Mouse (Mus musculus) midbrain, embryonic 12.5 days (tissue): Measurements from ENCODE around the gene Mfsd4b4. TPM values are rescaled to one million over a fixed set of nuclear protein-coding genes. Genes with fewer than 3 reads are reported as not detected.
"Not testable (repeated sequence)": the region's sequence is repeated elsewhere in the genome, so short reads cannot be mapped to it uniquely, and the experiment has no call there.

Experiments
- ATAC-seq: fragments of 200-750 bp; cut with Nextera tagmentation; 2 replicates; pipeline ENCODE4 v1.8.0; 2017; ENCODE audit warnings: low read depth, moderate TSS enrichment, moderate library complexity; ENCODE audit not compliant: low FRiP score
- H3K27ac ChIP-seq: fragments of 300-500 bp; sonication (generic); replicated peaks from 2 replicates; pipeline ENCODE4 v1.5.1; 2016; ENCODE audit warnings: mild to moderate bottlenecking
- H3K27me3 ChIP-seq: fragments of 300-500 bp; sonication (generic); 2 replicates; pipeline ENCODE4 v1.6.1; 2016; ENCODE audit warnings: mild to moderate bottlenecking
- H3K36me3 ChIP-seq: fragments of 300-500 bp; sonication (generic); 2 replicates; pipeline ENCODE4 v1.6.1; 2016
- H3K4me1 ChIP-seq: fragments of 300-500 bp; sonication (generic); 2 replicates; pipeline ENCODE4 v1.6.1; 2016
- H3K4me2 ChIP-seq: fragments of 300-500 bp; sonication (generic); replicated peaks from 2 replicates; pipeline ENCODE4 v1.6.1; 2016; ENCODE audit warnings: mild to moderate bottlenecking, moderate library complexity
- H3K4me3 ChIP-seq: fragments of 300-500 bp; sonication (generic); 2 replicates; pipeline ENCODE4 v1.5.1; 2016; ENCODE audit warnings: mild to moderate bottlenecking
- H3K9ac ChIP-seq: fragments of 300-500 bp; sonication (generic); replicated peaks from 2 replicates; pipeline ENCODE4 v1.6.1; 2016; ENCODE audit warnings: mild to moderate bottlenecking, moderate library complexity
- H3K9me3 ChIP-seq: fragments of 300-500 bp; sonication (generic); 2 replicates; pipeline ENCODE4 v1.6.1; 2016; ENCODE audit warnings: mild to moderate bottlenecking
- WGBS: fragments of 180-500 bp; shearing (Covaris S2); methylation state at CpG from one replicate; pipeline ENCODE4 v1.1.7; 2016; 5-methylcytosine and 5-hydroxymethylcytosine counted together
- polyA plus RNA-seq: library from polyadenylated mRNA; unstranded; fragments of >200 nt; fragmentation: Nextera tagmentation; extraction: Ambion mirVana; gene quantifications from 2 replicates; pipeline ENCODE4 v1.2.1, GENCODE M21; 2016

Mfsd4b4 gene
- 4.5 and 4.9 TPM in 2 replicates for polyA plus RNA-seq

- ATAC-seq: peak; percentile 99
- H3K9ac ChIP-seq: peak within 1 kb of the TSS; percentile 86
- peak within 1 kb of the TSS; percentile 75 for H3K27ac ChIP-seq
- H3K9me3 ChIP-seq: no peaks in the 10 kb centered on the region
- peaks cover 10% of the 10 kb centered on the region; the same call in 1 of the 2 replicates for H3K4me1 ChIP-seq
- peak within 1 kb of the TSS; percentile 89 for H3K4me2 ChIP-seq
- no peaks in the 10 kb centered on the region for H3K36me3 ChIP-seq
- under 1% methylated on average over 41 of the region's 41 CpGs for WGBS
- peak within 1 kb of the TSS; percentile 75 for H3K4me3 ChIP-seq
- H3K27me3 ChIP-seq: no peaks in the 10 kb centered on the region
Measured at GRCm38 (mm10) chr10:39898874-39899371, at the start of gene Mfsd4b4. Gene Mfsd4b4 (minus strand): TSS chr10:39899238.

DNA sequence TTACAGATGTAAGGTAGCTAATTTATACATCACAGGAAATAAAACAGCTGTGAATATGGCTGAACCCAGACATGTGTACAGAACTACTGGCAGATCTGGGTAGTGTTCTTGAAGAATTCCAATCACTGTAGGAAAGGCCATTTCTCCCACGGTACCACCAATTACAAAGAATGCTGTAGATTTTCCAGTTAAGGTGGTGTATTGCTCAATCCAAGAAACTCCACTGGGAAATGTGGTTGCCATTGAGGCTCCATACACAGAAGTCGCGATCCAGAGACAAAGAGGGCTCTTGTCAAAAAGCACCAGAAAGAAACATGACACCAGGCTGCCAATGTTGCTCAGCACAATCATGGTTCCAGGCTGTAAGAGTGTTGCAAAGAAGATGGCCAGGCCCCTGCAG is 48.2 kb upstream of the Mfsd4b4 start:
- not testable (repeated sequence) for H3K36me3 ChIP-seq
- H3K27me3 ChIP-seq: peaks cover 11% of the 10 kb centered on the region

DNA sequence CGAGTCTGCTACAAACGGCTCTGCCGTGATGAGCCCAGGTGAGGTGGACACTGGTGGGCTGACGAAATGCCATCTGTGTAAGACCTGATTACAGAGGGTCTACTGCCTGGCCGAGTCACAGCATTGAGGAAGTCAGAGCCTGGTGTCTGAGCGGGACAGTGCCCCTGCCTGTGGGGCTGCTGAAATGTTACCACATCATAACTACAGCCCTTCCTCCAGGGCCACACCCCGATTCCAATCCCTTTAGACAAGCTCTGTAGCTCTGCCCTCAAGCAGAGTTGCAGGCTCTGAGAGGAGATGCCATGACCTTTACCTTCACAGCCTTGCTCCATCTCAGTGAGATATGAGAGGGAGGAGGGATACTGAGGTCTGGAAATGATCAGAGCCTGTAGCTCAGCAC is 37.5 kb upstream of the Mfsd4b4 start:
- Histone ChIP-seq H3K27ac (no peak overlapping the region), H3K4me3 (no peak overlapping the region), H3K9ac (no peak overlapping the region), H3K9me3 (no peaks in the 10 kb centered on the region), H3K36me3 (no peaks in the 10 kb centered on the region), H3K4me2 (no peak overlapping the region), H3K27me3 (no peaks in the 10 kb centered on the region), H3K4me1 (no peaks in the 10 kb centered on the region)
- WGBS: 80% methylated on average over 7 of the region's 7 CpGs
- ATAC-seq: no peak

More for the DNA sequence above, 48.2 kb upstream of the Mfsd4b4 start:
- WGBS: 87% methylated on average over 3 of the region's 3 CpGs
- not testable (repeated sequence) for H3K27ac ChIP-seq, H3K9ac ChIP-seq, H3K9me3 ChIP-seq, H3K4me3 ChIP-seq, H3K4me1 ChIP-seq, H3K4me2 ChIP-seq, ATAC-seq

DNA sequence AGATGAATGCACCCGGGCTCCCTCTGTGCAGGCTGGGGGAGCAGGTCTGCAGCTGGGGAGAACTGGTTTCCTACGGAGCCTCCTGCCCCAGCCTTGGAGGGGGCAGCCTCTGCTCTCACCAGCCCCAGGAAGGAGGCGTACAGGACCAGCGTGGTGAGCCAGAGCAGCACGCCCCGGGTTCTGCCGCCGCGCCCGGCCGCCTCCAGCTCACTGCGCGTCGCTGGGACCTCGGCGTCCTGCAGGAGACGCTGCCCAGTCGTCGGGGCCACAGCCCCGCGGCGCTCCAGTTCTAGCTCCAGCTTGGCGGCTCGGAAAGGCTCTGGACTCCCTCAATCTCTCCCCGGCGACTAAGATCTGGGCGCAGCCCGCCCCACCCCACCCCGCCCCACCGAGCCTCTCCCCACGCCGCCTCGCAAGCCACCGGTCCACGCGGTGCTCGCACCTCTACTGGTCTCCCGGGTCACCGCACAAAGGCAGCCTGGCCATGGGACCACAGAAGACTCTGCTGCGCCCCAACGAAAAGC is 27.6 kb upstream of the Mfsd4b4 start, which contains the start of gene Mfsd4b2:
TSS of gene Mfsd4b2 (minus strand) at position 308 of the 524 bp plus-strand sequence.
- peak; percentile 49 for ATAC-seq
- no peak within 1 kb of the TSS for H3K27ac ChIP-seq
- under 1% methylated on average over 41 of the region's 41 CpGs for WGBS

GRCm38 (mm10) chr10:39924556-39924955 is 25.5 kb upstream of the Mfsd4b4 start:
- not testable (repeated sequence) for H3K36me3 ChIP-seq, H3K4me1 ChIP-seq, H3K4me2 ChIP-seq, ATAC-seq, H3K27ac ChIP-seq, H3K9ac ChIP-seq, H3K4me3 ChIP-seq, H3K9me3 ChIP-seq
- WGBS: 78% methylated on average over 8 of the region's 8 CpGs
- H3K27me3 ChIP-seq: peaks cover 23% of the 10 kb centered on the region

More for the DNA sequence above, 27.6 kb upstream of the Mfsd4b4 start, which contains the start of gene Mfsd4b2:
- Histone ChIP-seq H3K4me2 (peak within 1 kb of the TSS; percentile 86), H3K9ac (peak within 1 kb of the TSS; percentile 54), H3K4me1 (peaks cover 9% of the 10 kb centered on the region; the same call in 1 of the 2 replicates), H3K9me3 (no peaks in the 10 kb centered on the region), H3K27me3 (peaks cover 23% of the 10 kb centered on the region), H3K4me3 (peak within 1 kb of the TSS; percentile 49), H3K36me3 (no peaks in the 10 kb centered on the region)

DNA sequence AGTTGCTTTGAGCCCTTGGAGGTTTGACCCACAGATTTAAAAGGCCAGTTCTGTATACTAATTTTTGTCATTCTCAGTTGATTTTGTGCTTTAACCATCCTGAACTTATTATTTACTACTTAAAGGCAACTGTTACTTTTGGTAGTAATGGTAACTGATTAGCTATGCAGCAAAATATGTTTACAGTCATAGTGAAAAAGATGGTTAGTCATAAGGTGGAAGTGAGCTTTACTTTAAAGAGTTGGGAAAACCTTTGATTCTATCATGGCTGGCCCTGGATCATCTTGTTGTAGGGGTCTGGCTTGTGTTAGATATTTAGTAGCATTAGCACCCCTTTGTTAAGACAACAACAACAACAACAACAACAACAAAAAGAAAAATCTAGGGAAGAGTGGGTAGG is 13.6 kb upstream of the Mfsd4b4 start:
- Histone ChIP-seq H3K27ac (no peak overlapping the region), H3K27me3 (no peaks in the 10 kb centered on the region), H3K36me3 (no peaks in the 10 kb centered on the region), H3K4me3 (no peak overlapping the region), H3K9ac (no peak overlapping the region), H3K4me2 (no peak overlapping the region), H3K4me1 (no peaks in the 10 kb centered on the region), H3K9me3 (no peaks in the 10 kb centered on the region)
- no peak for ATAC-seq

DNA sequence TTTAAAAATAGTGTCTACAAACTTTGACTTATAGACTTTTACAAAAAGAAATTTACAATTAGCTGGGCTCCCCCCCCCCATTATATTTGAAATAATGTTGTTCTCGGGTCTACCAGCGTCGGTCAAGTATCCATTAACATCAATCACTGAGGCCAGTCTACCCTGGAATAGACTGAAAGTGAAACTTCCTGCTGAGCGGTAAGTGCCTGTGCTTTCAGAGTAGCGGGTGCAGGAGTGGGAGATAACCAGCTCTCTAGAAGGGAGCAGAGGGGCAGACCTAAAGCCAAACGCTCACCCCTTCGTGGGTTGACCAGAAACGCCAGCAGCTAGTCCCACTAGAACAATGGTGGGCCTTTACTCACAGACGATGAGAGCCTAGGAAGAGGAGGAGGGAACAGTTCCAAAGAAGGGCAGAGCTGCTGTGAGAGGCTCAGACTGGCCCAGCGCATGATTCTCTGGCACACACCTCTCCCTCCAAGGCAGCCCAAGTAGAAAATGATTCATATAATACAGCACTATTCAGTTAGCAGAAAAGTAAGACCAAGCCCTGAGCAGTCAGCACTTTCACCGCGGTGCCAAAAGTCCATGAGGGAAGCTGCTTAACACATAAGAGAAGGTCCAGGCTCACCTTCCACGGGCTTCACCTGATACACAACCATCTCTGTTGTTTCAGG is 9.9 kb upstream of the Mfsd4b4 start:
- 79% methylated on average over 13 of the region's 13 CpGs for WGBS

GRCm38 (mm10) chr10:39906799-39907658 is 8.0 kb upstream of the Mfsd4b4 start:
- ATAC-seq: no peak
- H3K9ac ChIP-seq: no peak overlapping the region
- WGBS: 79% methylated on average over 10 of the region's 10 CpGs
- H3K36me3 ChIP-seq: no peaks in the 10 kb centered on the region
- no peak overlapping the region for H3K4me3 ChIP-seq
- no peak overlapping the region for H3K27ac ChIP-seq
- H3K27me3 ChIP-seq: no peaks in the 10 kb centered on the region
- H3K4me2 ChIP-seq: no peak overlapping the region
- H3K9me3 ChIP-seq: no peaks in the 10 kb centered on the region
- no peaks in the 10 kb centered on the region for H3K4me1 ChIP-seq

More for the DNA sequence above, 9.9 kb upstream of the Mfsd4b4 start:
- Histone ChIP-seq H3K9ac (no peak overlapping the region), H3K9me3 (no peaks in the 10 kb centered on the region), H3K4me2 (no peak overlapping the region), H3K4me1 (no peaks in the 10 kb centered on the region), H3K27ac (no peak overlapping the region), H3K4me3 (no peak overlapping the region), H3K36me3 (no peaks in the 10 kb centered on the region), H3K27me3 (no peaks in the 10 kb centered on the region)
- ATAC-seq: no peak

DNA sequence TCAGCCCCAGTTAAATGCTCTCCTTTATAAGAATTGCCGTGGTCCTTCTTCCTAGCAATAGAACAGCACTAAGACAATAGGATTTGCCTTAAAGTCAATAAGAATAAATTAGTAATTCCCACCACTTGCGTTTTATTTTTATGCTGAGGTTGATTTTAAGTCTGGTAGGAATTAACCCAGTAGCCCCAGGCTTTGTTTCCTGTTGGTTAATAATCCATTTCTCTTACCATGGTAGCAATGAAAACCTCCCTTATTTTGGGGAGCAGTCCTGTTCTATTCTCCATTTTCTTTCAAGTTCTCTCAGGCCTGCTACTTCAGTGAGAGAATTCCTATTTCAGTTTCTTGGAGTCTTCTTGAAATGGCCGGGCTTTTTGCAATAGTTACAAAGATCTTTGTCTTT is 5.2 kb upstream of the Mfsd4b4 start:
- Histone ChIP-seq H3K4me2 (no peak overlapping the region), H3K9me3 (no peaks in the 10 kb centered on the region), H3K27ac (no peak overlapping the region), H3K36me3 (no peaks in the 10 kb centered on the region), H3K4me3 (no peak overlapping the region), H3K27me3 (no peaks in the 10 kb centered on the region), H3K4me1 (peaks cover 4% of the 10 kb centered on the region; the same call in 1 of the 2 replicates), H3K9ac (no peak overlapping the region)
- WGBS: 72% methylated on average over 3 of the region's 3 CpGs
- ATAC-seq: no peak

DNA sequence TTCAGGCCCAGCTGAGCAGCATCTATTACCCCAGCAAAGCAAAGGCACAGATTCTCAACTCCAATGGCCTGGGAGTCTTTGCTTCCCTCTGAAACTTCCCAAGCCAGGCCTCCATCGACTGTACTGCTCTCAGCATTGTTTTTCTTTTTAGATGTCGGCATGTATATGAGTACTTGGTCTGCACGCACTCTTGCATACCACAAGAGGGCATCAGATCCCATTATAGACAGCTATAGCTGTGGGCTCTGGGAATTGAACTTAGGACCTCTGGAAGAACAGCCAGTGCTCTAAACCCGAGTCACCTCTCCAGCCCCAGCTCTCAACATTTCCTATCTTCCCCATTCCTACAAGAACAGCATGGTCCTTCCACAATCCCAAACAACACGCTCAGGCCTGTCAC is 2.5 kb downstream of the Mfsd4b4 start:
- Histone ChIP-seq H3K4me2 (no peak overlapping the region), H3K4me1 (peaks cover 10% of the 10 kb centered on the region; the same call in 1 of the 2 replicates), H3K36me3 (no peaks in the 10 kb centered on the region), H3K9me3 (no peaks in the 10 kb centered on the region), H3K27ac (no peak overlapping the region), H3K4me3 (no peak overlapping the region), H3K27me3 (no peaks in the 10 kb centered on the region), H3K9ac (no peak overlapping the region)
- ATAC-seq: no peak
- WGBS: 91% methylated on average over 5 of the region's 5 CpGs

DNA sequence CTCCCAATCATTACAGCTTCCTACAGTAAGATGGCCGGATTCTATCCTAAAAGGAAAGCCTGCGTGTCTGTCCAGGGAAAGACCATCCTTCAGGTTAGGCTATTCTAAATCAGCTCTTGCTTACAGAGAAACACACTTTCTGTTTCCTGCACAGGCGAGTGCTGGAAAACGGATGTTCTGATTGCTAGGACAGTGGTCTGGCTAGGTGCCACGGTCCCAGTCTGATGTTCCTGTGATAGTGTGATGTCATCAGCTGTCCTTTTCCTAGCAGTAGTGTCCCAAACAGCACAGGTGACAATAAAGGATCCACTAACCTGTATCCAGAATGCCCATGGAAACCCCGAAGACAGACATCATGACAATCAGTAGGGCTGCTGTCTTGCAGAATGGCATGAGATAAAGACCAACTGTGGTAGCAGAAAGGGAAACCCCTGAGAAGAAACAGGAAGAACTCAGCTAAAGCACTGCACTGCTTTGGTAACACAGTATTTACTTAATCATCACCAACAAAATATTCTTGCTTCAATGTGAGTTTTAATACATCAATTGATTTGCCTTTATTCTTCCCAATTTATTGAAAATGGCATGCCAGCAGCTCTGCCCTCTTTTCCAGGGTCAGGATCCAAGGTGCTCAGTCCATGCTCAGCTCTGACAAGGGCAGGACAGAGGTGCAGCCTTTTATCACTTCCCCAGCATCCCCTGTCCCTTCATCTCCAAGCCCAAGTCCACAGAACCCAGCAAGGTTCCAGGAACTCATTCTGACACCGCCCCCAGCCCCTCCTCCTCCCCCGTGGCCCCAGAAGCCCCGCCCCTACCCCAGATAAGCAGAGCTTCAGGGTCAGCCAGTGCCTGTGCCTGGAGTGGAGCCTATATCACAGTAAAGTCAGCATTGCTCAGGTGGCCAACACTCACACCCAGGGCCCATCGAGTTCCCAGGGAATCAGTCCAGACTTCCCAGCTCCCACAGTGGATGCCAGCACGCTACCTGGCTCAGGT is 5.0 kb downstream of the Mfsd4b4 start:
- H3K9ac ChIP-seq: no peak overlapping the region
- no peaks in the 10 kb centered on the region for H3K9me3 ChIP-seq
- no peak for ATAC-seq
- H3K4me2 ChIP-seq: no peak overlapping the region
- H3K4me3 ChIP-seq: no peak overlapping the region
- 0 out of 2 replicates have a peak, but pooled peaks cover 4% of the 10 kb centered on the region for H3K36me3 ChIP-seq
- no peak overlapping the region for H3K27ac ChIP-seq
- no peaks in the 10 kb centered on the region for H3K27me3 ChIP-seq
- 75% methylated on average over 11 of the region's 11 CpGs for WGBS
- peaks cover 5% of the 10 kb centered on the region; the same call in 1 of the 2 replicates for H3K4me1 ChIP-seq
